Mouse (Mus musculus) B cell, adult 2 months (primary cell): Measurements from ENCODE around the gene Gm17428.
"Not testable (repeated sequence)": the region's sequence is repeated elsewhere in the genome, so short reads cannot be mapped to it uniquely, and the experiment has no call there.

Experiments
- DNase-seq, 2 experiments: peaks; one replicate each; pipeline ENCODE4 v3.0.0; 2022

The Gm17428 gene

DNA sequence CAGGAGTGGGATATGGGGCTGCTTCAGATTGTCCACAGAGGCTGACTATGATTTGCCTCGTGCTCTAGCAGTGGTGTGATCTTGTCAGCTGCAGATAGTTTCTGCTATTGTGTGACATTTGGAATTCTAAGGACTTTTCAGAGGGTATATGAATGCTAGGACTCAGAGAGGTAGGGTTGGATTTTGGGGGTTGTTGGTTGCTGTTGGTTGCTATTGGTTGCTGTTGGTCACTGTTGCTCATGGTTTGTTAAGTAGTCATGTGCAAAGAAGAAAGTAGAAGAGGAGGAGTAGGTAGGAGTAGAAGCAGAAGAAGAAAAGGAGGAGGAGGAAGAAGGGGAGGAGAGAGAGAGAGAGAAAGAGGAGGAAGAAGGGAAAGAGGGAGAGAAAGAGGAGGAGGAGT, at the start of gene Gm17428:
TSS of gene Gm17428 (plus strand) at position 301 of the 400 bp plus-strand sequence.
- DNase-seq: no peak

- no peak for DNase-seq
These were observed 49.4 kb upstream of the Gm17428 start for GRCm38 (mm10) chr14:54927296-54927695.

GRCm38 (mm10) chr14:54929801-54930200, 46.9 kb upstream of the Gm17428 start:
- no peak for DNase-seq

- no peak for DNase-seq
These were observed 46.3 kb upstream of the Gm17428 start for GRCm38 (mm10) chr14:54930431-54930830.

DNA sequence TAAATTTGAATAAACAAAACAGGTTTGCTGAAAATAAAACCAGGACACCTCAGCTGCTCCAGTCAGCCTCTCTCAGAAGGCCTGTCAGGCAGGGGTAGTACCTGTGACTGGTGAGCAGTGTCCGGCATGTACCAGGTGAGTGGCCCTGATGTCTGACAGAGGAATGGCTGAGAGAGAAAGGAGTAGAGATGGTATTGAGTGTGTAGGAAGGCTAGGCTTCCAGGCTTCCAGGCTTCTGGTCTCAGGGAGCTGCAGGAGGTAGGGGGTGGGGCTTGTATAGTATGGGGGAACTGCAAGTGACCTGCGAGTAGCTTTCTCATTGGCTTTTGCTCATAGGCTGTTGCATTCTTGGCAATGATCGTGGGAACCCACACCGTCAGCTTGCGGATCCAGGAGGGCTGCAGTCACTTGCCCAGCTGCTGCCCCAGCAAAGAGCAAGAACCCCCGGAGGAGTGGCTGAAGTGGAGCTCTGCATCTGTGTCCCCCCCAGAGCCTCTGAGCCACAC, 44.0 kb upstream of the Gm17428 start, which contains the start of gene Il25:
TSS of gene Il25 (plus strand) at position 51 of the 506 bp plus-strand sequence.
- no peak for DNase-seq

DNA sequence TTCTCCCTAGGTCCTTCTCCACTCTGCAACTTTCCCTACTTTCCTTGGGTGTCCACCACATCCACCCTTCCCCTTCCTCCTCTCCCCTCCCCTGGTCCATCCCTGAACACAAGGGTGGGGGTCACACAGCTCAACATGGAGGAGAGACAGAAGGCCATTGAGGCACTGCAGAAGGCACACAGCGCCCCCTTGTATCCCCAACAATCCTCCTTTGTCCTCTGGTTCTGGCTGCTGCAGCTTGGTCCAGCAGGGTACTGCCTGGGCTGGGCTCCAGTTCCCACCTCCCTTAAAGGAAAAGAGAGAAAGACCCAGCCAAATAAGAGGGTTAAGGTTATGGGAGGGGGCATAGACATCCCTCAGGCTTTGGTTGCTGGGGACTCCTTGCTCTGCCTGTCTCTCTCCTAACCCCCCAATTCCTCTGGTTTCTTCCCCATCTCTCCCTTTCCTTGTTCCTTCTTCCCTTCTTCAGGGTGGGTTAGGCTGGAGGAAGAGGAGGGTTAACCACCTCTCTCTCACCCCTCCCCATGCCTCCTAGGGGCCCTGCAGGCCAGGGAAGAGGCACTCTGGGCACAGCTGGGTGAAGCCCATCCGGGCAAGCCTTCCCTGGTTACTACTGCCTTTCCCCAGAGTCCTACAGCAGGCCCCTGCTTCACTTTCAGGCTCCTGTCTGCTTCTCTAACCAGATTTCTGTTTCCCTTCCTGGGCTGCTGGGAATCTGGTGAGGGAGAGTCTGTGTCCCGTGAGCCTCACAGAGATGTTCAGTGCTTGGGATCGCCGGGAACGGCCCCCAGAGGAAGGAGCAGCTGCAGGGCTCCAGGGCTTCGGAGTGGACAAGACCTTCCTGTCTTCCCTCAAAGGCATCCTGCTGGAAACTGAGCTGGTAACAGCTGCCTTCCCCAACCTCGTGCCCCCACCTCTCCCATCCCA, 40.6 kb upstream of the Gm17428 start, which contains the start of gene Cmtm5:
TSS of gene Cmtm5 (plus strand) at position 358 of the 927 bp plus-strand sequence.
- no peak for DNase-seq

- DNase-seq: no peak
These were observed 39.9 kb upstream of the Gm17428 start for GRCm38 (mm10) chr14:54936831-54937160.

GRCm38 (mm10) chr14:54937361-54938182, 39.2 kb upstream of the Gm17428 start:
- DNase-seq: no peak

GRCm38 (mm10) chr14:54938431-54939219, 38.1 kb upstream of the Gm17428 start:
- no peak for DNase-seq

DNA sequence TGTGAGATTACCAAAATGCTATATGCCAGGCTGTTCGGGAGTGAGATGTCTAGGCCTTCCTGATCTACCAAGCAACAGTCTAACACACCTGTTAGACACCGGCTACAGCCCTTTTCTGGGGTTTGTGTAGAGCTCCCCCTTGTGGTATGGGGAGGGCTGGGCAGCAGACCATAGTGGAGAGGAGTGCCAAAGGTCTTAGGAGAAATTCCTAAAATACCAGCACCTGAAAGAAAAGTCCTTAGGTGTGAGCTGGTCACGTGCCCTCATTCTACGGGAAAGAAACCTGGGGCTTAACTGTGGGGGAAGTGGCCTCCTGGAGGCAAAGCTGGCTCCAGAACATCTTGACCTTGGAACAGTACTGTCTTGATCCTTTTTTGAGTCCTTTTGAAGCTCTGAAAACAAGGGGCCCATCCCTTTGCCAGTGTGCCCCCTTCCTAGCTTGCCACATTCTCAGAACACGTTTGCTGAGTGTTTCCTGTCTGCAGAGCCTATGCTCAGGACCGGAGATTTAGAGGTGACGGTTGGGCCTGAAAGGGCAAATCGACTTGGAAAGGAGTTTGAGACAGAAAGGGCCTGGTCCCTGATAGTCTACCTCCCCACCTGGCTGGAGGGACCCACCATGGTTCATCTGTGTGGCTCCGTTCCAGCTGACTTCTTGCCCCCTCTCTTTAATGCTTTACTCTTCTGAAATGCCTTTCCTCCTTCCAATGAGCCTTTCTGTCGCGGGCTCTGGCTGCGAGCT, 37.1 kb upstream of the Gm17428 start:
- peak; percentile 80 for DNase-seq

- no peak for DNase-seq
These were observed 36.6 kb upstream of the Gm17428 start for GRCm38 (mm10) chr14:54940176-54940530.

- no peak for DNase-seq
These were observed 35.4 kb upstream of the Gm17428 start for GRCm38 (mm10) chr14:54941024-54941978.

- no peak for DNase-seq
These were observed 34.3 kb upstream of the Gm17428 start for GRCm38 (mm10) chr14:54942479-54942878.

GRCm38 (mm10) chr14:54943971-54944370, 32.8 kb upstream of the Gm17428 start:
- no peak for DNase-seq

DNA sequence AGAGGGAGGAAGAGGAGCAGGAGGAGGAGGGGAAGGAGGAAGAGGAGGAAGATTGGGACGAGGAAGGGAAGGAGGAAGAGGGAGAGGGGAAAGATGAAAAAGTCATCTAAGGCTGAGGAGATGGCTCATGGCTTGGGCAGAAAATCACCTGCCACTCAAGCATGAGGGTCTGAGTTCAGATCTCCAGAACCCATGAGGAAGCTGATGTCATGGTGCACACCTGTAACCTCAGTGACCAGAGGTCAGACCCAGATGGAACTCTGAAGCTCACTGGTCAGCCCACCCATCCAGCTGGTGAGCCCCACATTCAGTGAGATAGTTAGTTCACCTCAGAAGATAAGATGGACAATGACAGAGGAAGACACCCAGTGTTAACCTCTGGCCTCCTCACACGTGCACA, 31.8 kb upstream of the Gm17428 start:
- DNase-seq: no peak

DNA sequence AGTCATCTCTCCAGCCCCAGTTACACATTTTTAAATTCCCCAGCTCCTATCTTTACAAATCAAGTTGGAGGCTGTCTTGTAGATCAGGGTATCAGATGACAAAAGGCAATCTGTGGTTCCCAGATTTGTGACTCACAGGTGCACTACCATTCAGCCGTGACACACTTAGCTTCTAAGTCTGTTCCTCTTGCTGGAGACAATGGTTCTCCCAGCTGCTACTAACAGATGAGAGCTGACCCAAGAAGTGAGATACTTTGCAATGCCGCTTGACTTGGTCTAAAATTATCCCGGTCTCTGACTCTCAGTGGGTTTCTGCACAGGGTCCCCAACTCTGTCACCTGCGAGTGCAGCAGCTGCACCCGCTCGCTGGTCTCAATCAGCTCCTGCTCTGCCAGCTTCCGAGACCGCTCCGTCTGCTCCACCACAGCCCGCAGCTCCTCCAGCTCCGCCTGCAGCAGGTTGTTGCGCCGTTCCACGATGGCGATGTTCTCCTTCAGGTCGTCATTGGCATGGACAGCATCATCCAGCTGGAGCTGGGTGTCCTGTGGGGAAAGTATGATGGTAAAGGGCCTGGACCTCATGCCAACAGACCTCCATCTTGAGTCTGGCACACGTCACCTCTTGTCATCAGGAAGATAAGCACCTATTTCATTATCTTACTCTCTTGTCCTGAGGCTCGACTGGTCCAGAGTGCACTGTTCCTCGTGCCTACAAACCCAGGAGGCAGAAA, 30.6 kb upstream of the Gm17428 start:
- no peak for DNase-seq

GRCm38 (mm10) chr14:54947008-54947407, 29.7 kb upstream of the Gm17428 start:
- DNase-seq: not testable (repeated sequence)

DNA sequence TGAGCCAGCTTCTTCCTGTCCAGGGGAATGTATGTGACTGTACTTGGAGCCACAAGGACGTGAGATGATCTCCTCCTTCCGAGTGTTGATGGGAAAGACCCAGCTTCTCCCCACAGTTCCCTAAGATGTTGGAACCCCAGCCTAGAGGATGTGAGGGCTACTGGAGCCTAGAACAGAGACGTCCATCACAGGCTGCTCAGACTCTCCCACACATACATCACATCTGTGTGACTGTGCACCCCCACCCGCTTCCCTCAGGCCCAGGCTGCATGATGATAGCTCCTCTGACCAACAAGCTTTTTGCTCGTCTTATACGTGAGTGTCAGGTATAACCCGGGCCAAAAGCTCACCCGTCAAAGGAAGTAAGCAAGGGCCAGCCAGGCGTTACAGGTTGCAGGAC, 28.0 kb upstream of the Gm17428 start:
- DNase-seq: no peak

GRCm38 (mm10) chr14:54950493-54950892, 26.2 kb upstream of the Gm17428 start:
- DNase-seq: no peak

GRCm38 (mm10) chr14:54951587-54951986, 25.1 kb upstream of the Gm17428 start:
- no peak for DNase-seq
